Mouse (Mus musculus): ENCODE measurements at regions not wholly inside any gene's neighbourhood (a gene's known extent, or its start where the extent isn't known, plus 50 kb on each side); places are given as distances from the start of the nearest gene placed in this dataset.

DNA sequence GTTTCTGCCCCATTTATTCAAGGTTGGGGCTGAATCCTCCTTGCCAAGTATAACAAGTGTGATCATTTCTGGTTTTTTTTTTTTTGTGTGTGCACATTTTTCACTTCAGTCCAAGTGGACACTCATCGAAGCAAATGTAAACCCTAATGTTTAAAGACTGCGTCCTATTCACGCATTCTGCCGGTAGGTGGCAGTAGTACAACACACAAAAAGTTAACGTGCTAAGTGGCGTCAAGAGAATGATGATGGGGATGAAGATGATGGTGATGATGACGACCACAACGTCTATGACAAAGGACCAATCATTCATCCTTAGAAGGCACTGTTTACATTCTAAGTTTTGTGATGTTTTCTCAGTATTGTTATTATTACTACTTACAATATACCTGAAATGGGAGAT, 164.3 kb upstream of the Sel1l start:
- TF ChIP-seq POLR2A (IDR thresholded peaks at IDR 0.05; ENCODE audit: low read depth, low read length) (no peak), CTCF (IDR thresholded peaks at IDR 0.05; ENCODE audit: extremely low read depth, insufficient read length, insufficient replicate concordance, low read depth, low read length) (no peak)
